Mouse (Mus musculus): ENCODE measurements around the gene Il6st. TPM values are rescaled to one million over a fixed set of nuclear protein-coding genes. Genes with fewer than 3 reads are reported as not detected.

Gene Il6st
- total RNA-seq, 2 experiments from 2014 or later, result 80.3 to 91.4 TPM

GRCm38 (mm10) chr13:112440668-112441067 lies 23.2 kb upstream of the Il6st start:
- no peak for DNase-seq (ENCODE audit: low spot score in 2 of 2)

- no peak for DNase-seq (ENCODE audit: low spot score in 2 of 2)
Observed at GRCm38 (mm10) chr13:112442867-112443529, 20.9 kb upstream of the Il6st start.

GRCm38 (mm10) chr13:112447108-112447665 lies 16.7 kb upstream of the Il6st start:
- DNase-seq (ENCODE audit: low spot score in 2 of 2), result no peak

GRCm38 (mm10) chr13:112450210-112450609 lies 13.7 kb upstream of the Il6st start:
- DNase-seq (ENCODE audit: low spot score in 2 of 2), result no peak

GRCm38 (mm10) chr13:112457366-112457765 lies 6.5 kb upstream of the Il6st start:
- DNase-seq (ENCODE audit: low spot score in 2 of 2), result no peak

- DNase-seq (ENCODE audit: low spot score in 2 of 2), result no peak
Observed at GRCm38 (mm10) chr13:112458016-112458415, 5.9 kb upstream of the Il6st start.

GRCm38 (mm10) chr13:112458435-112459018 lies 5.3 kb upstream of the Il6st start:
- DNase-seq (ENCODE audit: low spot score in 2 of 2), result no peak

- no peak for DNase-seq (ENCODE audit: low spot score in 2 of 2)
Observed at GRCm38 (mm10) chr13:112459956-112460355, 3.9 kb upstream of the Il6st start.

- DNase-seq (ENCODE audit: low spot score in 2 of 2), result no peak
Observed at GRCm38 (mm10) chr13:112462411-112462987, 1.4 kb upstream of the Il6st start.

GRCm38 (mm10) chr13:112463337-112463802 lies 500 bp upstream of the Il6st start:
- DNase-seq (ENCODE audit: low spot score in 2 of 2), result no peak

- no peak for DNase-seq (ENCODE audit: low spot score in 2 of 2)
Observed at GRCm38 (mm10) chr13:112464626-112465287, 887 bp downstream of the Il6st start.

- DNase-seq (ENCODE audit: low spot score in 2 of 2), result no peak
Observed at GRCm38 (mm10) chr13:112465585-112465984, 1.7 kb downstream of the Il6st start.

GRCm38 (mm10) chr13:112466136-112466945 lies 2.5 kb downstream of the Il6st start:
- DNase-seq (ENCODE audit: low spot score in 2 of 2), result no peak

- DNase-seq (ENCODE audit: low spot score in 2 of 2), result no peak
Observed at GRCm38 (mm10) chr13:112466946-112467255, 3.0 kb downstream of the Il6st start.

GRCm38 (mm10) chr13:112467384-112467783 lies 3.5 kb downstream of the Il6st start:
- no peak for DNase-seq (ENCODE audit: low spot score in 2 of 2)

- no peak for DNase-seq (ENCODE audit: low spot score in 2 of 2)
Observed at GRCm38 (mm10) chr13:112469491-112469890, 5.6 kb downstream of the Il6st start.

GRCm38 (mm10) chr13:112471201-112471600 lies 7.3 kb downstream of the Il6st start:
- no peak for DNase-seq (ENCODE audit: low spot score in 2 of 2)

- DNase-seq (ENCODE audit: low spot score in 2 of 2), result no peak
Observed at GRCm38 (mm10) chr13:112472401-112473023, 8.6 kb downstream of the Il6st start.

- no peak for DNase-seq (ENCODE audit: low spot score in 2 of 2)
Observed at GRCm38 (mm10) chr13:112473757-112474755, 10.2 kb downstream of the Il6st start.
